9 mouse cellular contexts compared by ENCODE assay signal in genomic region chr19:43521996-43522395, GRCm38 (mm10). TPM values are rescaled to one million over a fixed set of nuclear protein-coding genes. Genes with fewer than 3 reads are reported as not detected.
DNase-seq lines count a peak whose midpoint lies in the region; ATAC-seq and TF ChIP-seq lines count a peak whose summit lies in the region.
"Had no signal": no experiment of that assay in that cellular context is flagged by ENCODE, and none has a peak within 500 bp of the region (broad histone marks: within the 10 kb centered on the region; RNA-seq: fewer than 3 reads in every experiment).

No protein-coding gene starts in this region.

- H3K27ac ChIP-seq in heart, embryonic 16.5 days (ENCODE audit: low read length), result no peak overlapping the region
- H3K27ac ChIP-seq in CH12.LX (ENCODE audit: insufficient read depth, low read depth), result peak overlapping the region; percentile 30; the same call in 1 of the 2 replicates
- no peak overlapping the region for H3K27ac ChIP-seq in ES-Bruce4 (ENCODE audit: insufficient read depth, low read length)
- H3K27ac ChIP-seq in liver, embryonic 13.5 days, result no peak overlapping the region

- no peak for ATAC-seq in heart, embryonic 16.5 days (replicated peaks; ENCODE audit: extremely low read depth, insufficient read depth, low FRiP score)
- no peak for ATAC-seq in liver, embryonic 13.5 days (ENCODE audit: low read depth)
- no peak for ATAC-seq in megakaryocyte progenitor cell, adult 5-6 weeks (replicated peaks; ENCODE audit: poor library complexity)
- ATAC-seq: intestine, embryonic 16.5 days had no signal

- no peaks in the 10 kb centered on the region for H3K9me3 ChIP-seq in heart, embryonic 16.5 days (replicated peaks; ENCODE audit: control insufficient read depth, low read length)
- H3K9me3 ChIP-seq in CH12.LX (replicated peaks; ENCODE audit: low read length), result no peaks in the 10 kb centered on the region
- no peaks in the 10 kb centered on the region for H3K9me3 ChIP-seq in ES-Bruce4 (replicated peaks; ENCODE audit: control insufficient read depth, insufficient read depth, low read length, poor library complexity, severe bottlenecking)
- no peaks in the 10 kb centered on the region for H3K9me3 ChIP-seq in liver, embryonic 13.5 days (replicated peaks)

- H3K79me2 ChIP-seq in CH12.LX (replicated peaks; ENCODE audit: control insufficient read depth, extremely low read depth, insufficient read depth, poor library complexity, severe bottlenecking), result peaks cover 69% of the 10 kb centered on the region

- H3K4me2 ChIP-seq in heart, embryonic 16.5 days (ENCODE audit: low read depth, low read length), result peak overlapping the region; percentile 87
- peak overlapping the region; percentile 95 for H3K4me2 ChIP-seq in CH12.LX (ENCODE audit: insufficient read depth, low read depth, poor library complexity, severe bottlenecking)
- H3K4me2 ChIP-seq in liver, embryonic 13.5 days, result 0 out of 2 replicates have a peak overlapping the region, but pooled peaks have one; percentile 94

- H3K9ac ChIP-seq in heart, embryonic 16.5 days (ENCODE audit: low read length), result no peak overlapping the region
- peak overlapping the region; percentile 82 for H3K9ac ChIP-seq in CH12.LX (ENCODE audit: insufficient read depth, low read depth)
- H3K9ac ChIP-seq in ES-Bruce4 (ENCODE audit: low read depth, poor library complexity, severe bottlenecking), result 0 out of 2 replicates have a peak overlapping the region, but pooled peaks have one; percentile 70
- H3K9ac ChIP-seq in liver, embryonic 13.5 days, result no peak overlapping the region

- no peak for TF ChIP-seq RAD21 in CH12.LX (IDR thresholded peaks at IDR 0.05; ENCODE audit: low read depth, low read length)

- no peaks in the 10 kb centered on the region for H3K36me3 ChIP-seq in heart, embryonic 16.5 days (ENCODE audit: control insufficient read depth, insufficient read depth)
- H3K36me3 ChIP-seq in CH12.LX (replicated peaks in 1 of 2; ENCODE audit: control insufficient read depth in 1 of 2, insufficient read depth in 1 of 2, low read length in 1 of 2), result peaks cover 5 to 34% of the 10 kb centered on the region in 2 experiments
- peaks cover 27% of the 10 kb centered on the region for H3K36me3 ChIP-seq in ES-Bruce4 (ENCODE audit: control insufficient read depth, insufficient read depth, low read length, poor library complexity, severe bottlenecking)
- H3K36me3 ChIP-seq in liver, embryonic 13.5 days, result no peaks in the 10 kb centered on the region

- H3K27me3 ChIP-seq in heart, embryonic 16.5 days (ENCODE audit: control insufficient read depth, insufficient read depth, low read length), result no peaks in the 10 kb centered on the region
- H3K27me3 ChIP-seq in CH12.LX (replicated peaks), result no peaks in the 10 kb centered on the region
- H3K27me3 ChIP-seq in ES-Bruce4 (ENCODE audit: control insufficient read depth, insufficient read depth, low read length, poor library complexity, severe bottlenecking), result no peaks in the 10 kb centered on the region
- no peaks in the 10 kb centered on the region; the same call in 1 of the 2 replicates for H3K27me3 ChIP-seq in liver, embryonic 13.5 days

- no peak for TF ChIP-seq CTCF in CH12.LX (conservative IDR thresholded peaks at IDR 0.05 in 1 of 2, IDR thresholded peaks at IDR 0.05 in 1 of 2; ENCODE audit: low read depth in 2 of 2, low read length in 2 of 2)
- no peak for TF ChIP-seq CTCF in ES-Bruce4 (IDR thresholded peaks at IDR 0.05; ENCODE audit: low read depth, low read length)

- in situ Hi-C loops in CH12.LX (cut with MboI; ENCODE audit: low pct_ligation_motif_present, low pct_unique_long_range_greater_than_20kb, low sequenced_read_pairs), result loop anchor here (10.0 to 25.0 kb wide), 2 partner anchors 103 to 240 kb away; partner anchors contain the start of genes Cox15 and Cutc

- no peak for DNase-seq in heart, postnatal 4 days
- peak; percentile 82 for DNase-seq in CH12.LX (ENCODE audit: extremely low read depth)
- DNase-seq in liver, embryonic 13.5 days, result no peak
- DNase-seq in spleen, adult 18-20 months, result no peak
- DNase-seq: lung, postnatal 10 days had no signal

- dilution Hi-C loops in CH12.LX (cut with MboI; ENCODE audit: extremely low pct_ligation_motif_present, extremely low pct_unique_long_range_greater_than_20kb, low sequenced_read_pairs), result no loop called here

- TF ChIP-seq EP300 in CH12.LX (IDR thresholded peaks at IDR 0.05; ENCODE audit: low read length), result peak; percentile 47
- no peak for TF ChIP-seq EP300 in ES-Bruce4 (IDR thresholded peaks at IDR 0.05; ENCODE audit: insufficient read depth, low read depth, low read length)

- peaks cover 40% of the 10 kb centered on the region for H3K4me1 ChIP-seq in heart, embryonic 16.5 days (ENCODE audit: control insufficient read depth, insufficient read depth, low read length)
- H3K4me1 ChIP-seq in CH12.LX (ENCODE audit: control insufficient read depth in 1 of 2, insufficient read depth in 2 of 2), result peaks cover 14 to 40% of the 10 kb centered on the region in 2 experiments
- H3K4me1 ChIP-seq in ES-Bruce4 (ENCODE audit: control insufficient read depth, insufficient read depth, low read length), result no peaks in the 10 kb centered on the region
- peaks cover 58% of the 10 kb centered on the region for H3K4me1 ChIP-seq in liver, embryonic 13.5 days (replicated peaks)

- TF ChIP-seq POLR2A in CH12.LX (IDR thresholded peaks at IDR 0.05; ENCODE audit: low read depth, low read length), result peak; percentile 30; the same call in 1 of the 2 replicates
- TF ChIP-seq POLR2A in ES-Bruce4 (IDR thresholded peaks at IDR 0.05; ENCODE audit: insufficient read depth, low read length), result no peak

- 64% methylated on average over 9 of the region's 9 CpGs for WGBS in heart, embryonic 16.5 days
- WGBS in liver, embryonic 13.5 days (ENCODE audit: insufficient replicate concordance), result 76% methylated on average over 9 of the region's 9 CpGs

- H3K4me3 ChIP-seq in heart, embryonic 16.5 days (ENCODE audit: low read length), result peak overlapping the region; percentile 33
- H3K4me3 ChIP-seq in CH12.LX (replicated peaks in 1 of 3; ENCODE audit: low read depth in 2 of 3, low read length in 2 of 3, poor library complexity in 1 of 3) (peak overlapping the region; percentile 52 to 79 (median 54)), ES-Bruce4 (ENCODE audit: low read depth, low read length) (peak overlapping the region; percentile 21; the same call in 1 of the 2 replicates)
- H3K4me3 ChIP-seq in liver, embryonic 13.5 days (replicated peaks), result no peak overlapping the region

TF ChIP-seq in CH12.LX, 34 proteins besides CTCF, POLR2A, EP300 and RAD21 (continues in another document):
- TF ChIP-seq IRF4 (IDR thresholded peaks at IDR 0.05; ENCODE audit: low read depth, low read length) (peak; percentile 32; the same call in 1 of the 2 replicates), SMC3 (IDR thresholded peaks at IDR 0.05; ENCODE audit: low read depth, low read length) (no peak), ZNF384 (IDR thresholded peaks at IDR 0.05; ENCODE audit: low read depth, low read length) (no peak), MXI1 (IDR thresholded peaks at IDR 0.05; ENCODE audit: low read depth, low read length) (peak; percentile 44; the same call in 1 of the 2 replicates), MYC (IDR thresholded peaks at IDR 0.05; ENCODE audit: low read depth, low read length) (no peak; the same call in 1 of the 2 replicates), ZMIZ1 (IDR thresholded peaks at IDR 0.05; ENCODE audit: low read depth, low read length) (no peak), ELF1 (IDR thresholded peaks at IDR 0.05; ENCODE audit: low read depth, low read length) (no peak), USF2 (conservative IDR thresholded peaks at IDR 0.05; ENCODE audit: low read depth, low read length) (no peak), HCFC1 (IDR thresholded peaks at IDR 0.05; ENCODE audit: low read depth, low read length) (0 out of 2 replicates have a peak, but pooled peaks have one; percentile 23), BHLHE40 (IDR thresholded peaks at IDR 0.05; ENCODE audit: low read depth, low read length) (peak; percentile 56; the same call in 1 of the 2 replicates), MAZ (IDR thresholded peaks at IDR 0.05; ENCODE audit: low read depth, low read length) (0 out of 2 replicates have a peak, but pooled peaks have one; percentile 19), POLR2AphosphoS2 (IDR thresholded peaks at IDR 0.05; ENCODE audit: low read depth, low read length) (no peak), NRF1 (IDR thresholded peaks at IDR 0.05; ENCODE audit: low read depth, low read length) (no peak), JUND (conservative IDR thresholded peaks at IDR 0.05; ENCODE audit: low read depth, low read length) (peak; percentile 40; the same call in 1 of the 2 replicates), RCOR1 (conservative IDR thresholded peaks at IDR 0.05; ENCODE audit: low read depth, low read length) (no peak), UBTF (IDR thresholded peaks at IDR 0.05; ENCODE audit: low read depth, low read length) (no peak), JUN (IDR thresholded peaks at IDR 0.05; ENCODE audit: insufficient read depth, low read depth, low read length) (peak; percentile 53; the same call in 1 of the 2 replicates), ZC3H11A (IDR thresholded peaks at IDR 0.05; ENCODE audit: low read depth, low read length) (no peak), MAX (IDR thresholded peaks at IDR 0.05; ENCODE audit: low read length) (no peak), E2F4 (IDR thresholded peaks at IDR 0.05; ENCODE audit: insufficient replicate concordance, low read depth, low read length) (no peak), ZKSCAN1 (IDR thresholded peaks at IDR 0.05; ENCODE audit: borderline replicate concordance, low read depth, low read length) (no peak), PAX5 (IDR thresholded peaks at IDR 0.05; ENCODE audit: low read length) (no peak), ETS1 (conservative IDR thresholded peaks at IDR 0.05; ENCODE audit: low read depth, low read length) (peak; percentile 76), TCF12 (IDR thresholded peaks at IDR 0.05; ENCODE audit: low read depth, low read length) (no peak), MAFK (IDR thresholded peaks at IDR 0.05; ENCODE audit: insufficient replicate concordance, low read length) (no peak), NELFE (IDR thresholded peaks at IDR 0.05; ENCODE audit: low read depth, low read length) (no peak)

RNA-seq across cellular contexts. Expression of gene Got1, which starts 2.4 kb away (rescaled TPM):
- 271 and 274 TPM in 2 replicates for polyA plus RNA-seq in heart, embryonic 16.5 days (2015; fragmentation: Nextera tagmentation; extraction: Ambion mirVana)
- 100 to 1,000 TPM; 341 to 353 TPM for total RNA-seq in heart, postnatal 4 days (2021)
- total RNA-seq in CH12.LX (2012; rRNA removed) (122 and 131 TPM in 2 replicates), CH12.LX (2014; rRNA removed) (164 and 176 TPM in 2 replicates)
- polyA plus RNA-seq in CH12.LX (2012; ENCODE audit: insufficient read length, low read depth) (214 and 228 TPM in 2 replicates), ES-Bruce4 (2011; ENCODE audit: insufficient read depth, insufficient read length, low read depth, missing spikeins) (148 and 152 TPM in 2 replicates)
- 22.0 and 24.0 TPM in 2 replicates for polyA plus RNA-seq in liver, embryonic 13.5 days (2015; fragmentation: Nextera tagmentation; extraction: Ambion mirVana)
- total RNA-seq in megakaryocyte progenitor cell, adult 5-6 weeks (2015), result 21.0 and 21.3 TPM in 2 replicates
- 17.9 and 19.8 TPM in 2 replicates for total RNA-seq in megakaryocyte progenitor cell, adult 5-6 weeks (2017)

Comparison
In these comparisons a context has a peak if more than half of its experiments do, and no peak if none do; other contexts are left out.
1. H3K9ac ChIP-seq: peak in CH12.LX (single experiment) and ES-Bruce4 (single experiment); none in heart, embryonic 16.5 days (single experiment) and liver, embryonic 13.5 days (single experiment).
2. Peak in every context shown above with its lines, with median percentiles within 50 percentile points of each other: H3K4me2 ChIP-seq.